Mouse (Mus musculus) cerebellum, adult 2 months (tissue): ENCODE measurements at regions not wholly inside any gene's neighbourhood (a gene's known extent, or its start where the extent isn't known, plus 50 kb on each side); places are given as distances from the start of the nearest gene placed in this dataset.

Source experiments
- CTCF ChIP-seq: fragments of 200-500 bp; IDR thresholded peaks from 2 replicates; pipeline ENCODE4 v1.5.1; 2011; ENCODE audit warnings: low read depth, mild to moderate bottlenecking, control low read depth, low read length, moderate library complexity, borderline replicate concordance; ENCODE audit not compliant: insufficient read depth
- POLR2A ChIP-seq: fragments of 200-500 bp; IDR thresholded peaks from 2 replicates; pipeline ENCODE4 v1.6.1; 2011; ENCODE audit warnings: low read length, control low read depth, borderline replicate concordance; ENCODE audit not compliant: insufficient read depth

DNA sequence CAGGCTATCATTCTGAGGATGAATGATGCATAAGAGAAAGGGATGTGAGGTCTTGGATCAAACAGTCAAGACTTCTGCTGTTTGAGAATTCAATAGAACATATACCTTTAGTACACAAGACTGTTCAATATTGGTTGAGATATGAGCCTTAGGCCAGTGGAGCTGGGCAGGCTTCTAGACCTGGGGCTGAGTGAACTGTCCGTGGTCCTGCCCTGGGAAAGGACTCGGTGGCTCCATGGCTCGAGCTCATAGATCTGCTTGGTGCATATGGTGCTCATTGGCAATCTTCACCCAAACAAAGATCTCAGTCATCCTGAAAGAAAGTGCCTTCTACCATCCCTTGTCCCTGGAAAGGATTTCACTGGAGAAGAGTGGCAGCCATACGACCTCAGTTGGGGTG lies 233.7 kb downstream of the Glrx3 start:
- TF ChIP-seq CTCF, result no peak
- TF ChIP-seq POLR2A, result no peak
